Mouse (Mus musculus): ENCODE measurements at regions not wholly inside any gene's neighbourhood (a gene's known extent, or its start where the extent isn't known, plus 50 kb on each side); places are given as distances from the start of the nearest gene placed in this dataset.

DNA sequence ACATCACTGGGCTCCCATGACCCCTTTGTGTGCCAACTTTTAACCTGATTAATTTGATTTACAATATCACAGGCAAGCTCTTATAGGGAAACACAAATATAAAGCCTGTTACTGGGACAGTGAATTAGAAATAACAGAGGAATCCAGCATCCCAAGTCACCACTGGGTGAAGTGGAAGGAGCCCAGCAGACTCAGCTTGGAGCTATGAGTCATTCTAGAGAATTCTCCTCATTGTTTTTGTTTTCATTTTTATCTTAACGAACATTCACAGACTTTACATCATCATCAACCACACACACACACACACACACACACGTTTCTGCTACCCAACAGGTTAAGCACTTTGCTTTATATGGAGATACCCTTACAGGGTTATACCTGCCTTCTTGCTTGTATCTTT lies 92.1 kb upstream of the Sp8 start:
- Histone ChIP-seq H3K27ac (ENCODE audit: control insufficient read depth, low read depth, low read length) (no peak overlapping the region), H3K36me3 (ENCODE audit: control insufficient read depth in 1 of 2, insufficient read depth in 2 of 2, low read length in 2 of 2) (no peaks in the 10 kb centered on the region), H3K79me2 (ENCODE audit: control insufficient read depth, insufficient read depth, low read length, poor library complexity) (no peaks in the 10 kb centered on the region), H3K27me3 (ENCODE audit: control insufficient read depth in 1 of 2, insufficient read depth in 2 of 2, low read length in 2 of 2) (no peaks in the 10 kb centered on the region), H3K4me3 (ENCODE audit: control insufficient read depth in 1 of 2, insufficient read depth in 1 of 2, low read depth in 2 of 2, low read length in 2 of 2) (no peak overlapping the region), H3K9me3 (replicated peaks; ENCODE audit: insufficient read depth, low read length) (no peaks in the 10 kb centered on the region), H3K4me1 (ENCODE audit: control insufficient read depth in 1 of 2, insufficient read depth in 2 of 2, low read length in 2 of 2) (no peaks in the 10 kb centered on the region), H3K9ac (ENCODE audit: control insufficient read depth, low read depth, low read length, poor library complexity, severe bottlenecking) (no peak overlapping the region)
- no peak for DNase-seq (ENCODE audit: low read depth, low spot score)
- TF ChIP-seq RCOR1 (IDR thresholded peaks at IDR 0.05; ENCODE audit: low read depth, low read length) = no peak
- no peak for TF ChIP-seq MAFK (IDR thresholded peaks at IDR 0.05; ENCODE audit: borderline replicate concordance, low read depth, low read length)

DNA sequence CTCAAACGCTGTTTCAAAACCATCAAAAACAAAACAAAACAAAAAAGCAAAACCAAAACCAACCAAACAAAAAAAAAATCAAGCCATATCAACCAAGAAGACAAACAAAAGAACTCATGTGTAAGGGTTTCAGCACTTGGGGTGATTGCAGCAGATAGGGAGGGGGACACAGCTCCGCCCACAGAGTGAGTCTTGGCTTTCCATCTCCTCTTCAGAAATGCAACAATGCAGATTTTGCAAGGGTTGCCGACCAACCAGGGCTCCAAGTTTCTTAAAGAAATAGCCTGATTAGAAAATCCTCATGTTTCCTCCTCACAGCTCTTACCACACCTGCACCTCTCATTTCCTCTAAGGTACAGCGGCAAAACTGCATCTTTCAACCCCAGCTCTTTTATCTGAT lies 107.0 kb upstream of the Sp8 start:
- TF ChIP-seq EP300 (IDR thresholded peaks at IDR 0.05; ENCODE audit: low read depth in 1 of 2, low read length in 2 of 2) = no peak
- TF ChIP-seq GATA1 (IDR thresholded peaks at IDR 0.05; ENCODE audit: low read depth, low read length) = no peak
- TF ChIP-seq NELFE (IDR thresholded peaks at IDR 0.05; ENCODE audit: low read depth, low read length) = no peak
- TF ChIP-seq CHD1 (IDR thresholded peaks at IDR 0.05; ENCODE audit: low read depth, low read length) = no peak
- no peak for TF ChIP-seq MAFK (IDR thresholded peaks at IDR 0.05; ENCODE audit: borderline replicate concordance, low read depth, low read length)
- no peaks in the 10 kb centered on the region for H3K36me3 ChIP-seq (ENCODE audit: control insufficient read depth in 1 of 2, insufficient read depth in 2 of 2, low read length in 2 of 2)
- H3K9me3 ChIP-seq (replicated peaks; ENCODE audit: insufficient read depth, low read length) = no peaks in the 10 kb centered on the region
- no peaks in the 10 kb centered on the region for H3K79me2 ChIP-seq (ENCODE audit: control insufficient read depth, insufficient read depth, low read length, poor library complexity)
- DNase-seq (ENCODE audit: low read depth, low spot score) = no peak
- H3K9ac ChIP-seq (ENCODE audit: control insufficient read depth, low read depth, low read length, poor library complexity, severe bottlenecking) = no peak overlapping the region
- H3K27me3 ChIP-seq (ENCODE audit: control insufficient read depth in 1 of 2, insufficient read depth in 2 of 2, low read length in 2 of 2) = no peaks in the 10 kb centered on the region
- no peak overlapping the region for H3K4me3 ChIP-seq (ENCODE audit: control insufficient read depth in 1 of 2, insufficient read depth in 1 of 2, low read depth in 2 of 2, low read length in 2 of 2)
- H3K27ac ChIP-seq (ENCODE audit: control insufficient read depth, low read depth, low read length) = no peak overlapping the region
- H3K4me1 ChIP-seq (ENCODE audit: control insufficient read depth in 1 of 2, insufficient read depth in 2 of 2, low read length in 2 of 2) = no peaks in the 10 kb centered on the region

DNA sequence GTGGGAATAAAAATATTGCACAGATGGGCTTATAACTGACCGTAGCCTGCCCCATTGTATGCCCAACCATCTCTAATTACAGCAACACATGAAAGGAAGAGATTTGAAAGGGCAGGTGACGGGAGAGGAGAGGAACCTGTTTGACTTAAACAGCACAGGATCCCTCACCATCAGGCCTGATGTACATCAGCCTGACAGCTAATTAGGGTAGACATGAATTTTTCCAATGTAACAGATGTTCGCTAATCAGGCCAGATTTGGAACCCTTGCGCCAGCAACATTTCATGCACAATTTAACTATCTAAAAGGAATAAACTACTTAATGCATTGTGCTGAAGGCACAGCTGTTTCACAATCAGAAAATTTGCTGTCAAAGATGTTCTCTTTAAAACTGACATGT lies 120.2 kb upstream of the Sp8 start:
- DNase-seq (ENCODE audit: low read depth, low spot score) = no peak
- H3K79me2 ChIP-seq (ENCODE audit: control insufficient read depth, insufficient read depth, low read length, poor library complexity) = no peaks in the 10 kb centered on the region
- no peak for TF ChIP-seq CTCF (IDR thresholded peaks at IDR 0.05 in 2 of 3, conservative IDR thresholded peaks at IDR 0.05 in 1 of 3; ENCODE audit: control insufficient read depth in 1 of 3, insufficient read depth in 1 of 3, low read depth in 2 of 3, low read length in 3 of 3, poor library complexity in 1 of 3, severe bottlenecking in 1 of 3)
- TF ChIP-seq HCFC1 (IDR thresholded peaks at IDR 0.05; ENCODE audit: low read depth, low read length) = no peak
- TF ChIP-seq BHLHE40 (IDR thresholded peaks at IDR 0.05; ENCODE audit: borderline replicate concordance, low read depth, low read length) = no peak
- no peak for TF ChIP-seq E2F4 (IDR thresholded peaks at IDR 0.05; ENCODE audit: borderline replicate concordance, low read depth, low read length)
- TF ChIP-seq TAL1 (IDR thresholded peaks at IDR 0.05; ENCODE audit: low read length) = no peak
- no peak for TF ChIP-seq MAZ (IDR thresholded peaks at IDR 0.05; ENCODE audit: low read depth, low read length)
- TF ChIP-seq POLR2AphosphoS2 (IDR thresholded peaks at IDR 0.05; ENCODE audit: low read length) = no peak
- TF ChIP-seq TCF12 (IDR thresholded peaks at IDR 0.05; ENCODE audit: low read depth, low read length) = no peak
- TF ChIP-seq POLR2AphosphoS5 (IDR thresholded peaks at IDR 0.05; ENCODE audit: borderline replicate concordance, low read depth, low read length) = no peak
- TF ChIP-seq NRF1 (IDR thresholded peaks at IDR 0.05; ENCODE audit: insufficient read depth, low read depth, low read length, poor library complexity, severe bottlenecking) = no peak
- no peak for TF ChIP-seq GATA1 (IDR thresholded peaks at IDR 0.05; ENCODE audit: low read depth, low read length)
- TF ChIP-seq TBP (IDR thresholded peaks at IDR 0.05; ENCODE audit: low read depth, low read length) = no peak
- TF ChIP-seq MAX (IDR thresholded peaks at IDR 0.05; ENCODE audit: low read length) = no peak
- TF ChIP-seq CHD2 (IDR thresholded peaks at IDR 0.05; ENCODE audit: low read length) = no peak
- TF ChIP-seq CHD1 (IDR thresholded peaks at IDR 0.05; ENCODE audit: low read depth, low read length) = no peak
- TF ChIP-seq UBTF (IDR thresholded peaks at IDR 0.05; ENCODE audit: borderline replicate concordance, insufficient read depth, low read depth, low read length) = no peak
- TF ChIP-seq USF1 (IDR thresholded peaks at IDR 0.05; ENCODE audit: low read depth, low read length) = no peak
- no peak for TF ChIP-seq GABPA (IDR thresholded peaks at IDR 0.05; ENCODE audit: low read depth, low read length)

More for the DNA sequence above, 120.2 kb upstream of the Sp8 start:
- H3K36me3 ChIP-seq (ENCODE audit: control insufficient read depth in 1 of 2, insufficient read depth in 2 of 2, low read length in 2 of 2) = no peaks in the 10 kb centered on the region
- no peaks in the 10 kb centered on the region for H3K9me3 ChIP-seq (replicated peaks; ENCODE audit: insufficient read depth, low read length)
- H3K27ac ChIP-seq (ENCODE audit: control insufficient read depth, low read depth, low read length) = no peak overlapping the region
- no peaks in the 10 kb centered on the region for H3K27me3 ChIP-seq (ENCODE audit: control insufficient read depth in 1 of 2, insufficient read depth in 2 of 2, low read length in 2 of 2)
- no peak overlapping the region for H3K9ac ChIP-seq (ENCODE audit: control insufficient read depth, low read depth, low read length, poor library complexity, severe bottlenecking)
- H3K4me1 ChIP-seq (ENCODE audit: control insufficient read depth in 1 of 2, insufficient read depth in 2 of 2, low read length in 2 of 2) = no peaks in the 10 kb centered on the region
- H3K4me3 ChIP-seq (ENCODE audit: control insufficient read depth in 1 of 2, insufficient read depth in 1 of 2, low read depth in 2 of 2, low read length in 2 of 2) = no peak overlapping the region
